ENCODE assay signal across 4 mouse cellular contexts in genomic region chr5:128977466-128977865, GRCm38 (mm10). TPM values are rescaled to one million over a fixed set of nuclear protein-coding genes. Genes with fewer than 3 reads are reported as not detected.
"Had no signal": no experiment of that assay in that cellular context is flagged by ENCODE, and none has a peak within 500 bp of the region (broad histone marks: within the 10 kb centered on the region; RNA-seq: fewer than 3 reads in every experiment).

No protein-coding gene starts in this region.

RNA-seq across cellular contexts. Expression of gene Rimbp2, which starts 24.2 kb away (rescaled TPM):
- total RNA-seq: heart, postnatal 14 days; hematopoietic stem cell, adult 5-6 weeks had no signal
- polyA plus RNA-seq: inflammation-experienced regulatory T-cells, adult 6 months; kidney, postnatal 0 days had no signal
